In the genomic region with DNA sequence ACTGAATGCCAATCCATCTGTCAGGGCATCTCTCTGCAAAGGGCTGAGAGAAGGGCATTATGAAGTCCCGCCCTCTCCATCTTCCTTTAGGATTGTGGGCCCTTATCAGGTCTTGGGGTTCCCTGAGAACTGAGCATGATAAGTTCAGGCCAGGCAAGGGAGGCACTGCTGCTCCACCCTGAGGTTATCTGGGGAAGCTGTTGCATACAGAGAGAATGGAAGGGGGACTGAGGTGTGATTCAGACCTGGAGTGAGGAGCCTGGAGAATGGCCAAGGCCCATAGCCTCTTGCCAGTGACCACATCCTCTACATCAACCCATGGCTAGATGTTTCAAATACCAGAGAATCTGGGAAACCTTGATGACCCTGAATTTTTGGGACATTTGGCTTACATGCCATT, we compare ENCODE assay signal across 14 mouse cellular contexts.
DNase-seq lines count a peak whose midpoint lies in the region; ATAC-seq and TF ChIP-seq lines count a peak whose summit lies in the region.
"Had no signal": no experiment of that assay in that cellular context is flagged by ENCODE, and none has a peak within 500 bp of the region (broad histone marks: within the 10 kb centered on the region; RNA-seq: fewer than 3 reads in every experiment).

No protein-coding gene starts in this region.

- 93% methylated on average over 1 of the region's 1 CpGs for WGBS in intestine, postnatal 0 days
- 96% methylated on average over 1 of the region's 1 CpGs for WGBS in intestine, embryonic 15.5 days

- peaks cover 12% of the 10 kb centered on the region; the same call in 1 of the 2 replicates for H3K36me3 ChIP-seq in intestine, postnatal 0 days (ENCODE audit: control insufficient read depth, insufficient read depth)
- no peaks in the 10 kb centered on the region for H3K36me3 ChIP-seq in intestine, embryonic 15.5 days

- H3K27ac ChIP-seq in intestine, postnatal 0 days (ENCODE audit: low read depth, low read length): no peak overlapping the region
- H3K27ac ChIP-seq in intestine, embryonic 15.5 days: no peak overlapping the region
- H3K27ac ChIP-seq: hindbrain, embryonic 12.5 days had no signal

- peak; percentile 23; the same call in 1 of the 2 replicates for TF ChIP-seq CTCF in intestine, postnatal 0 days (IDR thresholded peaks at IDR 0.05; ENCODE audit: low read depth)

- DNase-seq in Muller cell, postnatal 12 days (ENCODE audit: inconsistent ontology term): peak; percentile 87
- DNase-seq in layer of hippocampus, postnatal 10 days (ENCODE audit: low spot score in 2 of 2): no peak
- DNase-seq in lung, postnatal 36 days: no peak
- DNase-seq: adrenal gland, postnatal 14 days; kidney, adult 9 months; layer of hippocampus, adult 9-11 months; lung, embryonic 14.5 days had no signal

- ATAC-seq in intestine, postnatal 0 days: no peak
- ATAC-seq in intestine, embryonic 15.5 days: no peak
- ATAC-seq in erythroid progenitor cell, adult 5-6 weeks (replicated peaks; ENCODE audit: low FRiP score, poor library complexity, severe bottlenecking): peak; percentile 58
- ATAC-seq in megakaryocyte progenitor cell, adult 5-6 weeks (replicated peaks; ENCODE audit: poor library complexity): 0 out of 2 replicates have a peak, but pooled peaks have one; percentile 17

- no peak overlapping the region for H3K4me3 ChIP-seq in intestine, postnatal 0 days (ENCODE audit: low read depth, low read length)
- no peak overlapping the region for H3K4me3 ChIP-seq in intestine, embryonic 15.5 days (replicated peaks)
- H3K4me3 ChIP-seq: hindbrain, embryonic 12.5 days; megakaryocyte, embryonic 14.5 days; myocyte had no signal

- H3K27me3 ChIP-seq in intestine, postnatal 0 days (replicated peaks; ENCODE audit: control insufficient read depth, insufficient read depth, low read length): no peaks in the 10 kb centered on the region
- no peaks in the 10 kb centered on the region for H3K27me3 ChIP-seq in intestine, embryonic 15.5 days (replicated peaks)
- H3K27me3 ChIP-seq: hindbrain, embryonic 12.5 days; megakaryocyte, embryonic 14.5 days had no signal

- H3K9me3 ChIP-seq in intestine, postnatal 0 days (ENCODE audit: control insufficient read depth): no peaks in the 10 kb centered on the region
- no peaks in the 10 kb centered on the region for H3K9me3 ChIP-seq in intestine, embryonic 15.5 days
- H3K9me3 ChIP-seq: hindbrain, embryonic 12.5 days; megakaryocyte, embryonic 14.5 days had no signal

- H3K4me2 ChIP-seq in intestine, postnatal 0 days (replicated peaks; ENCODE audit: low read depth): no peak overlapping the region
- H3K4me2 ChIP-seq in intestine, embryonic 15.5 days (replicated peaks): no peak overlapping the region
- H3K4me2 ChIP-seq: hindbrain, embryonic 12.5 days; lung, embryonic 14.5 days had no signal

- no peak overlapping the region for H3K9ac ChIP-seq in intestine, postnatal 0 days (ENCODE audit: low read depth, low read length)
- H3K9ac ChIP-seq in intestine, embryonic 15.5 days: no peak overlapping the region
- H3K9ac ChIP-seq: hindbrain, embryonic 12.5 days; lung, embryonic 14.5 days had no signal

- no peaks in the 10 kb centered on the region for H3K4me1 ChIP-seq in intestine, postnatal 0 days (replicated peaks; ENCODE audit: control insufficient read depth, insufficient read depth, low read length)
- H3K4me1 ChIP-seq in intestine, embryonic 15.5 days (replicated peaks): 0 out of 2 replicates have a peak, but pooled peaks cover 5% of the 10 kb centered on the region

Comparison
In these comparisons a context has a peak if more than half of its experiments do, and no peak if none do; other contexts are left out.
1. ATAC-seq: peak in erythroid progenitor cell, adult 5-6 weeks (single experiment) and megakaryocyte progenitor cell, adult 5-6 weeks (single experiment); none in intestine, postnatal 0 days (single experiment) and intestine, embryonic 15.5 days (single experiment).